Mouse (Mus musculus) layer of hippocampus, postnatal 14 days (tissue): ENCODE data around the gene Majin. TPM values are rescaled to one million over a fixed set of nuclear protein-coding genes. Genes with fewer than 3 reads are reported as not detected.

Experiments used
- DNase-seq, 2 experiments: peaks; one replicate each; pipeline ENCODE4 v3.0.0; 2021 to 2022; ENCODE audit warnings: low spot score in 2 of 2, mixed read lengths in 1 of 2
- microRNA-seq, 2 experiments: library from miRNA; unstranded; fragments of <30 nt; microRNA quantifications; one replicate each; pipeline ENCODE4 v1.2.0; 2021
- total RNA-seq, 2 experiments: library from RNA; stranded (reverse); gene quantifications; 2 replicates each; pipeline ENCODE4 v1.2.3; 2021

The Majin gene
- total RNA-seq, 2 experiments from 2014 or later = not detected

GRCm38 (mm10) chr19:6262222-6262621 is 78.0 kb downstream of the Majin start:
- peak; percentile 65 to 68 for DNase-seq

GRCm38 (mm10) chr19:6262839-6263433 is 78.7 kb downstream of the Majin start:
- DNase-seq = no peak

DNA sequence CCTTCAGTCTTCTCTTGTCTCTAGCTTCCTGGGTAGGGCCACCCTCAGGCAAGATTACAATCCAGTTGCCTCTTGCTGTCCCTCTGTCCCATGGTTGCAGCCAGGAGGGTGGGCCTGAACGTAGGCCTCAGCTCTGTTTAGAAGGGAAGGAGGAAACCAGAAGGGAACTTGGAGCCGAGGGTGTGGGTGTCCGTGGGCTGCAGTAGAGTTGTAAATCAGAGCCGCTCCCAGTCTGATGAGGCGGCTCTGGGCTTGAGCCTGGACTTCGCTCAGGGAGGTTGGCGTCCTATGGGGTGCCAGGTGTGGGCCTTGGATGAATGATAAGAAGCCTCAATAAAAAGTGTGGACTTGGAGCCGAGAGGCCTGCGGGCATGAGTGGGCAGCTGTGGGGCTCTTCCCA is 80.0 kb downstream of the Majin start:
- no peak for DNase-seq

DNA sequence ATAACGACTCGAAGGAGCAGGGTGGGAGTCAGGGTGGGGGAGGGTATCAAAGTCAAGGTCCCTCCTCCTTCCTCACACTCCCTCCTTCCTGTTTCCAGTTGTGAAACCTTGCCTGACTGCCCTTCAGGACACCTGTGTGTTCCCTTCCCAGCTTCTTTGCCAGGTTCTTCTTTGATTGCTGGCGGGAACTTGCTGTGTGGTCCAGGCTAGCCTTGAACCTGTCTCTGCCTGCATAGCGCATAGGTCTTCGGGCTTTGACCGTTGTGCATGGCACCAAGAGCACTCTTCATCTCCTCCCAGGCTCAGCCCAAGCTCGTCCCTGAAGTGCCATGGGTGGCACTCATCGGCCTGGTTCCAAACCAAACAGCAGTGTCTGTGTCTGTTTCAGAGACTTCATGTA is 80.8 kb downstream of the Majin start:
- DNase-seq = no peak

DNA sequence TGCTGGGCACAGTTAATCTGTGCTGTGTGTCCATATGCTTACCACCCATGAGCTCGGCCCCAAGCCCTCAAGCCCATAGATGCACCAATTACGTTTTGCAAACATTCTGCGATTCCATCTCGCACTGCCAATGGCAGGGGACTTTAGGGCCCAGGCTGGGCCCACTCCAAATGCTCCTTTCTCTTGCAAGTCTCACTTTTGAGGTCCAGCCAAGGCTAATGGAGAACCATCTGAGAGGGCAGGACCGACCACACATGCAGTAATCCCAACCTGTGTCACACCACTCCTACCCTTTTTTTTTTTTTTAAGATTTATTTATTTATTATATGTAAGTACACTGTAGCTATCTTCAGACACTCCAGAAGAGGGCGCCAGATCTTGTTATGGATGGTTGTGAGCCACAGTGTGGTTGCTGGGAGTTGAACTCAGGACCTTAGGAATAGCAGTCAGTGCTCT is 81.6 kb downstream of the Majin start:
- no peak for DNase-seq

DNA sequence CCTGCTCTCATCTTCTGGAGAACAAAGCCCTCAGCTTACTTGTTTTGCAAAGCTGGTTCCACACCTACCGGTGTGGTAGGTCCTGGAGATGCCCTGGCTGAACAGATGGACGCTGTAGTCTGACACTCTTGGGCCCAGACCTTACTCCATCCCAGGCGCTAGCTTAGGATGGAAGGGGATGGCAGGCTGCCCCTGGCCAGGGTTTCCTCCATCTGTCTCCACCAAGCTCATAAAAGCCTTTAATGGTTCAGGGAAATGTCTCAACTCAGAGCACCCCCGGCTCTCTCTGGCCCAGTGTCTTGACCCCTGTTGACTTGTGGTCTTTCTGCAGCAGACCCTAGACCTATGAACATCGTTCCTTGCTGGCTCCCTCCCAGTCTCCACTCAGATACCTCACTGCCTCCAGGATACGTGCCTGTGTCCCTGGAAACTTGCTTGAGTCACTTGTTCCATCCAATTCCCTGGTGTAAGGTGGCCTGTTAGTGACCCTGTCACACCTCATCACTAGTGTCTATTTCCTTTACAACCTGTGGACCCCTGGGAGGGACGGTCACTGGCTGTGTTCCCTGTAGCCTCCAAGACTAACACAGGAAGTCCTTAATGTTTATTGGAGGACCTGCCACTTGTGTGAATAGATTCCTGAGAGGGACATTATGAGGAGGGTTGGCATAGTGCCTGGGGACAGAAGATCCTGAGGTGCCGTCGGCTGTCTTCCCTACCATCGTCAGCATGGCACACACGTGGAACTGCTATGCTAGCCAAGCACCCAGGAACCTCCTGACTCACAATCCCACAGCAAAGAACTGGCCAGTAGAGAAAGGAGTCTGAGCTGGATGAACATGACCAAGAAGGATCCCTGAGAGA is 83.3 kb downstream of the Majin start:
- no peak for DNase-seq

- peak; percentile 77 to 87 for DNase-seq
Observed at GRCm38 (mm10) chr19:6268170-6268528, 84.0 kb downstream of the Majin start.

DNA sequence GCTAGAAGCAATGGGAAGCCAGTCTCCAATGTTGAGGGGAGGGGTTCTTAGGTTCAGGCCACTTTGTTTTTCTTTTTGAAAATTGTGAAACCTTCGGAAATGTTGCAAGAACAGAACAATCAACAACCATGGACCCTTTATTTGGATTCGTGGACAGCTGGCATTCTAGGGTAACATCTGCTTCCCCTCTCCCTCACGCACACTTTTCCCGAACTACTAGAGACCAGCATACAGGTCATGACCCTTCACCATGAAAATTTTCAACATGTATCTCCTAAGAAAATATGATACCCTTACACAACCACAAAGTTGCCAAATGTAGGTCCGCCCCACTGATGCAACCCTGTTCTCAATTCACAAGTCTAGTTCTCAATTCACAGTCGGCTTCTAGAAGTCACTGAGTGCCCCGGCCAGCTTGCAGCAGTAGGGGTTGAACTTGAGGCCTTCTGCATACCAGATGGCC is 84.5 kb downstream of the Majin start:
- DNase-seq = no peak

- no peak for DNase-seq
Observed at GRCm38 (mm10) chr19:6269798-6270475, 85.7 kb downstream of the Majin start.

DNA sequence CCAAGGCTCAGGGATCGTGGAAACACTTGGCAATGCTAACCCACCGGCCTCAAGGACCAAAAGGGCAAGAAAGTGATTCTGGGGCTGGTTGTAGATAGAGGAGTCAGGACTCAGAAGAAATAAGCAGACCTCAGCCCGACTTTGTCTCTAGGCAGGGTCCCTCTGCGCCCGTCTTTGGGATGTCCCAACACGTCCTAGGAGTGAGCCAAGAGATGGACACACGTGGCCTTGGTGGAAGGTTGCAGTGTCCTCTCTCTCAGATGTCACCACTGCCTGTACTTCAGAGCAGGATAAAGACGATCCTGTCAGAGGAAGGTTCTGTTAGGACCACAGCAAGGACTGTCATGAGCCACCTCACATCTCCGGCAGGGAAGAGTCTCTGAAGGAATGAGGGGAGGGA is 86.5 kb downstream of the Majin start:
- DNase-seq = no peak

- DNase-seq = no peak
Observed at GRCm38 (mm10) chr19:6271206-6271605, 87.0 kb downstream of the Majin start.

DNA sequence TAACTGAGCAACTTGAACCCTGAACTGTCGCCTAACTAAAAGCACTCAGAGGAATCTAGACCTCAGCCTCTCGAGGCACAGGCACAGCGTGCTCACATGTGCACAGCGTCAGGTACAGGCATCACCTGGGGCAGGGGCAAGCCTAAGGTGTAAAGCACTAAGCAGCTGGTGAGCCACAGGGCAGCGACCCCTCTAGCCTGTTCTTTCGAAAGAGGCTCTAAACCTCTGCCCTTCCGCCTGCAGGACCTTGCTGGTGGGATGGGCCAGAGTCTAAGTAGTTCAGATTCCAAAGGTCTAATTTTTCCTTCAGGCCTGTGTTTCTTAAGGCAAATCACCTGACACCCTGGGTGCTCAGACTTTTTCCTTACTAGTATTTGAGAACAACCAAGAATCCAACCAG is 87.9 kb downstream of the Majin start:
- no peak for DNase-seq

DNA sequence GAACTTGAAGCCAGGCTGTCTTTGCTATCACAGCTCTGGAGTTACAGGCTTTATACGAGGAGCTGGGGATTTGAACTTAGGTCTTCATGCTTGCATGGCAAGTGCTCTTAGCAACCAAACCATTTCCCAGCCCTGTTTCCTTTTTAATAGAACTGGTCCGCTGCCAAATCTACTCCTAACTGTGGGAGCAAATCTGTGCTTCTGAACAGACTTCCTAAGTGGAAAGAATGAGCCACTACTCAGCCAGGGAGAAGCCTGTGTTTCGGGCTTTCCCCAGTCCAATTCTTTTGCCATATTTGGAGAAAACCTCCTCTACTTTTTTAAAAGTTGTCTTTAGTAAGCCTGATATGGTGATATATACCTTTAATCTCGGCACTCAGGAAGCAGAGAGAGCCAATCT is 88.5 kb downstream of the Majin start:
- DNase-seq = peak in 1 of 2 experiments; percentile 70

DNA sequence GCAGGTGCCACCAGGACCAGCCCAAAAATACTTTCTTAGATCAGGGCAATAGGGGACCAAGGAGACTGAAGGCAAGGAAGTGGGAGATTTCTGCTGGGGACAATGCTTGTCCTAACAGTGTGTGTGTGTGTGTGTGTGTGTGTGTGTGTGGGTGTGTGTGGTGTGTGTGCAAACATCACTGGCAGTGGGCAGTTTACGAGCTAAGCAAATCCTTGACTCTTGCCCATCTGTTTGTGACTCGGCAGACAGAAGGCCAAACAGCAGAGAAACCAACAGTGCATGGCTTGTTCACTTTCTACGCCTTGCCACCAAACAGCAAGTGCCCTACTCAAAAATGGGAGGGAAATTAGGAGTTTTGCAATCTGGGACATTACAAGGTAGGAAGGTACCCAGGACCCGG is 89.4 kb downstream of the Majin start:
- DNase-seq = no peak

Small RNA genes lying within 50 kb of the gene (microRNA-seq; reads per million reads assigned to microRNA genes)
- 10.9 to 13.3 reads per million in 2 experiments for gene Mir192
- 9.5 to 14.7 reads per million in 2 experiments for gene Mir194-2

Other genes with a start within 250 kb of the Majin start
- 1 to 10 TPM; 8.0 to 10.0 TPM for gene Pola2, start 220.2 kb upstream of the Majin start, total RNA-seq
- not detected for gene Slc22a20, start 198.2 kb upstream of the Majin start, total RNA-seq
- 10 to 100 TPM; 21.3 to 23.1 TPM for gene Capn1, start 168.5 kb upstream of the Majin start, total RNA-seq
- gene Syvn1, start 137.8 kb upstream of the Majin start, total RNA-seq = 10 to 100 TPM; 42.5 to 45.3 TPM
- 10 to 100 TPM; 39.9 to 50.8 TPM for gene Mrpl49, start 126.6 kb upstream of the Majin start, total RNA-seq
- gene Fau, start 126.5 kb upstream of the Majin start, total RNA-seq = 100 to 1,000 TPM; 583 to 634 TPM
- 10 to 100 TPM; 39.5 to 41.2 TPM for gene Znhit2, start 123.2 kb upstream of the Majin start, total RNA-seq
- gene Tm7sf2, start 116.0 kb upstream of the Majin start, total RNA-seq = 10 to 100 TPM; 40.1 to 44.2 TPM
- gene Vps51, start 107.2 kb upstream of the Majin start, total RNA-seq = 10 to 100 TPM; 84.3 to 95.9 TPM
- gene Tmem262, start 104.4 kb upstream of the Majin start, total RNA-seq = not detected
- 1 to 10 TPM in 1 of 2 experiments, under 1 TPM in 1; 0.57 to 1.5 TPM for gene Gm28374, start 102.1 kb upstream of the Majin start, total RNA-seq
- 10 to 100 TPM; 33.1 to 33.7 TPM for gene Zfpl1, start 99.4 kb upstream of the Majin start, total RNA-seq
- 1 to 10 TPM in 1 of 2 experiments, under 1 TPM in 1; 0.99 to 1.0 TPM for gene Cdca5, start 99.4 kb upstream of the Majin start, total RNA-seq
- gene AC131692.1, start 90.0 kb upstream of the Majin start, total RNA-seq = not detected
- not detected for gene Naaladl1, start 78.6 kb upstream of the Majin start, total RNA-seq
- 10 to 100 TPM; 16.8 to 18.2 TPM for gene Sac3d1, start 65.7 kb upstream of the Majin start, total RNA-seq
- 10 to 100 TPM; 42.3 to 43.7 TPM for gene Snx15, start 56.1 kb upstream of the Majin start, total RNA-seq
- under 1 TPM in 1 of 2 experiments, not detected in 1; 0.39 TPM for gene Batf2, start 43.4 kb upstream of the Majin start, total RNA-seq
- gene Arl2, start 42.8 kb upstream of the Majin start, total RNA-seq = 10 to 100 TPM; 63.2 to 65.9 TPM
- not detected for gene Gpha2, start 42.0 kb downstream of the Majin start, total RNA-seq
- 100 to 1,000 TPM; 158 to 170 TPM for gene Ppp2r5b, start 51.5 kb downstream of the Majin start, total RNA-seq
- gene Atg2a, start 57.3 kb downstream of the Majin start, total RNA-seq = 10 to 100 TPM; 35.9 to 38.2 TPM
- 10 to 100 TPM; 68.8 to 79.0 TPM for gene Ehd1, start 92.3 kb downstream of the Majin start, total RNA-seq
- 1 to 10 TPM; 4.9 to 5.6 TPM for gene Cdc42bpg, start 122.1 kb downstream of the Majin start, total RNA-seq
- gene Men1, start 150.6 kb downstream of the Majin start, total RNA-seq = 10 to 100 TPM; 66.4 to 68.2 TPM
- 10 to 100 TPM; 82.6 to 85.8 TPM for gene Map4k2, start 156.7 kb downstream of the Majin start, total RNA-seq
- gene Sf1, start 179.3 kb downstream of the Majin start, total RNA-seq = 100 to 1,000 TPM; 182 to 189 TPM
- gene Pygm, start 200.0 kb downstream of the Majin start, total RNA-seq = 10 to 100 TPM; 28.0 to 37.5 TPM
- 10 to 100 TPM; 40.2 to 44.9 TPM for gene Rasgrp2, start 215.0 kb downstream of the Majin start, total RNA-seq
- 100 to 1,000 TPM; 549 to 577 TPM for gene Nrxn2, start 234.3 kb downstream of the Majin start, total RNA-seq